Mouse (Mus musculus): Measurements from ENCODE around the gene Hoxb6. TPM values are rescaled to one million over a fixed set of nuclear protein-coding genes. Genes with fewer than 3 reads are reported as not detected.

The Hoxb6 gene
- total RNA-seq, 2 experiments from 2014 or later, result 37.0 to 68.1 TPM

GRCm38 (mm10) chr11:96332105-96332504, 39.8 kb downstream of the Hoxb6 start:
- no peak for DNase-seq (ENCODE audit: low spot score in 2 of 2)

DNA sequence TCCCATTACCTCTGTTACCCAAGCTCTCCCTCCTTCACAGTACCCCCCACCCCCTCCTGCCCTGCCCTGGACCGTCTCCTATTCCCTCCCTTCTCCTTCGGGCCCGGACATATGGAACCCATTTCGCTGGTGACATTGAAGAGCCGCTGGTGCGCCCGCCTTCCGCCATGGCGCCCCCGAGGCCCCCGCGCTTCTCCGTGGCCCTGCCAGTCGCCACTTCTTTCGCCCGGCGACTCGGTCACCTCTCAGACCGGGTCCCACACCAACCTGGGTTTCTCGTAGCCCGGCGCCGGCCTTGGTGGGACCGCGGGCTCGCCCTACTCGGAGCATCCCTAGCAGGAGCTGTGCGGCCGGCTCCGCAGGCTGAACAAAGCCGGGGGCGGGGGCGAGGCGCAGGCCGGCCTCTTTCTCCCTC, 40.3 kb downstream of the Hoxb6 start:
- DNase-seq (ENCODE audit: low spot score in 2 of 2), result no peak

DNA sequence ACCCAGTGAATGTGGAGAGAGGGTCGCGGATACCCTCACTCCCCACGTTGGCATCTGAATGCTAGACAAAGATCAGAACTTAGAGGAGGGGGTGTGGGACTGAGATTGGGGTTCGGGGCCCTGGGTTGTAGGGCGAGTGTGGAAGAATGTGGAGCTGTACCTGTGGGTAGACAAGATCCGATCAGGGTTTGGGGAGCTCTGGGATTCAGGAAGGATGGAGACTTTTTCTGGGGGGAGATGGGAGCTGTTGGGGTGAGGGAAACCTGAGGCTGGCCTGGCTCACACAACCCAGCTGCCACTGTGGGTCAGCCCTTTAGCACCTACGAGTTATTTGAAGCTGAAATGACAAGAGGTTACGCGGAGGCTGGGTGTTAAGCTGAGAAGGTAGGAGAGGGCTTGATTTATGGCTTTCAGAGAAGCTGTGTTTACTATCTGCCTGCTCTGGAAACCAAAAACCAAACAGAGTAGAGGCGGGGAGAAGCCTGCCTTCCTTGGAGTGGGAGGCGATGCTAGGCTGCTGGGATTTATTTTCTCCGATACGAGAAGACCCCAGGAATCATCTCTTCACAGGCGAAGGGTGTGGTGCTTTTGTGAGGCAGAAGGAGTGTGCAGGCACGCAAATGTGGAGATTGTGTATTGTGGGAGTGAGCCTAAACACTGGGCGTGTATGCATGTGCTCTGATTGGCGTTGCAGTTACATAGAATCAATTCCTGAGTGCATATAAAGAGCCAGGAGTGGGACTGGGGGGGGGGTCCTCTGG, 41.1 kb downstream of the Hoxb6 start:
- DNase-seq (ENCODE audit: low spot score in 2 of 2), result no peak

DNA sequence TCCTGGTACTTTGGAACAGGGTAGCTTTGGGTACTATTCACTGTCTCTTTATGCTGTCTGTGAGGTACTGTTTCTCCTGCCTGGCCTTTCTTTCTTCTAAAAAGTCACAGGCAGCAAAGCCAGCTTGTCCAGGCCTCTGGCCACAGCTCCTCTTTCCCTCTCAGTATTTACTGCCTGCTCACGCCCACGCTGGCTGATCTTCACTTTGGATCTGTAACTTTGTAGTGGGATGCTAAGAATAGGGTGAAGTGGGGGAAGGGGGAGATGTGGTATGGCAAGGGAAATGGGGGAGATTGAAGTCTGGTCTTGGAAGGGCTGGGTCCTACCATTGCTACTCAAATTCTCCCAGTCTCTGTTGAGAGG, 41.7 kb downstream of the Hoxb6 start:
- no peak for DNase-seq (ENCODE audit: low spot score in 2 of 2)

GRCm38 (mm10) chr11:96334998-96335397, 42.7 kb downstream of the Hoxb6 start:
- DNase-seq (ENCODE audit: low spot score in 2 of 2), result no peak

DNA sequence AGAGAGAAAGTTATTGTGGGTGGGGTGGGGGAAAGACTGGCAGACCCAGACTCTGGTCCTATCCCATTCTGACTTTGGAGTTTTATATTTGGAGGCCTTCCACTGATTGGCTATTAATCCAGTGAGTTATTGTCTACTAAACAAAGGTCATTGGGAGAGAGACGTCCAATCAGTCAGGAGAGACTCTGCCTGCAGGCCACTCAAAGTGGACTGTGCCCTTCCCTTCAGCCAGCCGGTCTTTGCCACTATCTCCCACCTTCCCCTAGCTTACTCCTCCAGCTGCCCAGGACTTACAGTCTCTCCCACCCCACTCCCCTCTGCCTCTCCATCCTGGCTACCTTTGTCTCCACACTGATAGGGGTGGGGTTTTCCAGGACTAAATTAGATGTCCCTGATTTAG, 44.3 kb downstream of the Hoxb6 start:
- no peak for DNase-seq (ENCODE audit: low spot score in 2 of 2)

GRCm38 (mm10) chr11:96337026-96337425, 44.8 kb downstream of the Hoxb6 start:
- no peak for DNase-seq (ENCODE audit: low spot score in 2 of 2)

- peak; percentile 19 to 21 for DNase-seq (ENCODE audit: low spot score in 2 of 2)
Measured at GRCm38 (mm10) chr11:96338957-96339855, 46.9 kb downstream of the Hoxb6 start.

GRCm38 (mm10) chr11:96340698-96341365, 48.6 kb downstream of the Hoxb6 start:
- peak; percentile 42 to 56 for DNase-seq (ENCODE audit: low spot score in 2 of 2)

DNA sequence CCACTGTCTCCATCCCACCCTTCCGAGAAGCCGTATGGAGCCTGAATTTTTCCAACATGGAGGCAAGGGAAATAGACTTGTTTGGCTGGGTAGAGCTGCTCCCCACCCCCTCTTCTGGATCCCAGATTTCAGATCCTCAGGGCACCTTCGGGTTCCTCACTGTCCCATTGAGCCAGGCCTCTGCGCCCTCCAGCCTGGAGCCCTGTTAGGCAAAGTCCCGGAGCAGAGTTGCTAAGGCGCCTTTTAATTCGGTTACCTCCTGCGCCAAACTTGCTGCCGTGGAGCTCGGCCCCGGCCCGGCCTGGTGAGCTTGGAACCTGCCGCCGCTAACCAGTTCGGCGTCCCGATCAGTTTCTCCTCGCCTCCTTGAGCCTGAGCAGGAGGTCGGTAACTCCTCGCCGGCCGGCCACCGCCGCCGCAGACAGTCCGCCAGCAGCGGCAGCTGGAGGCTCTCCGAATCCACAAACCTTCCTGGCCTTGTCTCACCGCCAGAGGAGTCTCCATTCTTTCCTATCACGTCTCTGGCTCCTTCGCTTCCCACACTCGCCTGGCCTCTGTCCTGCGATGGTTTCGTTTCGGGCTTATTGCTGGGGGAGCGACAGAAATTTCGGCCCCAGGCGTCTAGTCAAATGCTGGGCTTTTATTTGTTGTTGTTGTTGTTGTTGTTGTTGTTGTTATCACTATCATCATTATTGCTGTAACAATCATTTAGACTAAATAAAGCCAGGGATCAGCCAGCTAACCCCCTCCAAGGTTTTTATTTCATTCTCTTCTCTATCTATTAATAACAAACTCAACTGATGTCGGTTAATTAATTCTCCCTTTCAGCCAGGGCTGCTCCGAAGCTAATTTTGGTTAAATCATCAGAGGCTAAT, 49.7 kb downstream of the Hoxb6 start:
- DNase-seq (ENCODE audit: low spot score in 2 of 2), result peak; percentile 53 to 72

DNA sequence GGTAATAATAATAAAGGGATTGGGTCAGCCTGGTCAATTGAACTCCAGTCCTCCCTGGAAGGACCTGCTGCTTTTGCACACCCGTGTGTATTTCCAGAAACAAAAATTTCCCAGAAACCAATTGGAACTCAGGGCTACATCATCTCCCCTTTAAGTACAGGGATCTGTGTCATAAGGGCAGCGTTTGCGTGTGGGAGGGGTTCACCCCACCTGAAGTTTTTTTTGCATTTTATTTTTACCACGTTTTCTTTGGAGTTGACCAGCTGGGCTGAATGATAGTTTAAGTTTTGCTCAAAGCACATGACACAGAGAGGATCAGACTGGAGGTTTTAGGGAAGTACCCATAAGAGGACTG, 50.3 kb downstream of the Hoxb6 start:
- peak; percentile 20 to 36 for DNase-seq (ENCODE audit: low spot score in 2 of 2)

- DNase-seq (ENCODE audit: low spot score in 2 of 2), result peak; percentile 22 to 24
Measured at GRCm38 (mm10) chr11:96343206-96343745, 51.0 kb downstream of the Hoxb6 start.

- peak; percentile 40 to 57 for DNase-seq (ENCODE audit: low spot score in 2 of 2)
Measured at GRCm38 (mm10) chr11:96344061-96344877, 52.0 kb downstream of the Hoxb6 start.

- DNase-seq (ENCODE audit: low spot score in 2 of 2), result peak in 1 of 2 experiments; percentile 26
Measured at GRCm38 (mm10) chr11:96344878-96345159, 52.5 kb downstream of the Hoxb6 start.

GRCm38 (mm10) chr11:96345220-96345892, 53.1 kb downstream of the Hoxb6 start:
- DNase-seq (ENCODE audit: low spot score in 2 of 2), result peak; percentile 44 to 47

DNA sequence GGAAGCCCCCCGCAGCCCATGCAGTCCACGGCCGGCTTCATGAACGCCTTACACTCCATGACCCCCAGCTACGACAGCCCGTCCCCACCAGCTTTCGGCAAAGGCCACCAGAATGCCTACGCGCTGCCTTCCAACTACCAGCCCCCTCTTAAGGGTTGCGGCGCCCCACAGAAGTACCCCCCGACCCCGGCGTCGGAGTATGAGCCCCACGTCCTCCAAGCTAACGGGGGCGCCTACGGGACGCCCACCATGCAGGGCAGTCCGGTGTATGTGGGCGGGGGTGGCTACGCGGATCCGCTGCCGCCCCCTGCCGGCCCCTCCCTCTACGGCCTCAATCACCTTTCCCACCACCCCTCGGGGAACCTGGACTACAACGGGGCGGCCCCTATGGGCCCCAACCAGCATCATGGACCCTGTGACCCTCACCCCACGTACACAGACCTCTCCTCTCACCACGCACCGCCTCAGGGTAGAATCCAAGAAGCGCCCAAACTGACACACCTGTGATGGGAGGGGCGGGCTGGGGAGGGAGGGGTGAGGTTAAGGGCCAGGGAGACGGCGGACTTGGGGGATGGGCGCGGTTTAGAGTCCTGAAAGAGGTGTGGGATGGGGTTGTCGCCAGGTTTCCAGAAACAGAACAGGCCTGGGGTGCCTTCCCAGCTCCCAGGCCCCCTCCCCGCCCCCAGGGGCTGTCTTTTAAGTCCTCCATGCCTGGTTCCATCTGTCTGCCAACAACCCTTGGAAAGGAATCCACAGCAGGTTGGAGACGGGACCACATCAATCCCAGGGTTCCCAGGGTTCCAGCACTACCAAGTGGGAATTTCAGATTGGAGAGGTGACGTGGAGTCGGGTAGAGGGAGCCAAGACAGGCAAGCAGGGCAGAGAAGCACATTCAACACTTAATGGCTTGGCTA, 53.9 kb downstream of the Hoxb6 start:
- peak; percentile 38 to 48 for DNase-seq (ENCODE audit: low spot score in 2 of 2)

DNA sequence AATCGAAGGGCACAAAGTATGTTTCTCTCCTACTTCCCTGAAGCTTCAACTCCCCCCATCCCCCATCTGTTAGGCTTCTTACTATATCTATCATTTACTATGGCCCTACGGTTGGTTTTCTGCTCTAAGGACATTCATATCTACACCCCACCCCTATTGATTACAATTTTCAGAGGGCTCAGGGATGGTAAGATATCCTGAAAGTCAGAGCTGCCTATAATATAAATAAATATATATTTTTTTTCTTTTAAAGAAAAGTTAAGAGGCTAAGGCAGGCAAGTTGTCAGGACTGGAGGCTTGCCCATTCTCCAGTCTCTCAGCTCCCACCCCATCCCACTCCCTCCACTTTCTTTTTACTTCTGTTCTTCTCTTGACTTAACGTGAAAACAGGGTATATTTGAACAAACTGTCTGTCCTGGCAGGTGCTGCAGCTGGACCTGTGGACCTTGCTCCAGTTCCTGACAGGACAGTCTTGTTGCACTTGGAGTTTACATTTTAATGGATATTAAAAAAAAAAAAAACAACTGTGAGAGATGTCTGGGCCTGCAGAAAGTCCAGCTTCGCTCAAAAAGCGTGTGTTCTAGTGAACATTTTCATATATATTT, 54.7 kb downstream of the Hoxb6 start:
- DNase-seq (ENCODE audit: low spot score in 2 of 2), result no peak

- DNase-seq (ENCODE audit: low spot score in 2 of 2), result no peak
Measured at GRCm38 (mm10) chr11:96347717-96348116, 55.4 kb downstream of the Hoxb6 start.
